Mouse (Mus musculus) neural tube, embryonic 12.5 days (tissue): ENCODE measurements at regions not wholly inside any gene's neighbourhood (a gene's known extent, or its start where the extent isn't known, plus 50 kb on each side); places are given as distances from the start of the nearest gene placed in this dataset. TPM values are rescaled to one million over a fixed set of nuclear protein-coding genes. Genes with fewer than 3 reads are reported as not detected.

Experiments
- microRNA counts: library from miRNA; unstranded; fragments of <30 nt; microRNA quantifications from one replicate; lab custom pipeline; 2017
- microRNA-seq: library from miRNA; unstranded; fragments of <30 nt; microRNA quantifications from one replicate; pipeline ENCODE4, GENCODE M21; 2017

MicroRNAs in the stretch of these regions (microRNA counts, 519-probe panel; counts per million panel counts)
- microRNA mmu-miR-1193 (lab: Ali Mortazavi, UCI) (3,652 counts per million, percentile 73 among the panel's probes with 10 or more counts), microRNA mmu-miR-1197 (lab: Ali Mortazavi, UCI) (342 counts per million, percentile 67 among the panel's probes with 10 or more counts), microRNA mmu-miR-134 (lab: Ali Mortazavi, UCI) (4,502 counts per million, percentile 80 among the panel's probes with 10 or more counts), microRNA mmu-miR-154 (lab: Ali Mortazavi, UCI) (4,654 counts per million, percentile 81 among the panel's probes with 10 or more counts), microRNA mmu-miR-299 (lab: Ali Mortazavi, UCI) (342 counts per million, percentile 67 among the panel's probes with 10 or more counts), microRNA mmu-miR-300 (lab: Ali Mortazavi, UCI) (5,554 counts per million, percentile 88 among the panel's probes with 10 or more counts), microRNA mmu-miR-3072 (lab: Ali Mortazavi, UCI) (342 counts per million, percentile 67 among the panel's probes with 10 or more counts), microRNA mmu-miR-323-3p (lab: Ali Mortazavi, UCI) (4,400 counts per million, percentile 79 among the panel's probes with 10 or more counts), microRNA mmu-miR-323-5p (lab: Ali Mortazavi, UCI) (342 counts per million, percentile 67 among the panel's probes with 10 or more counts), microRNA mmu-miR-329 (lab: Ali Mortazavi, UCI) (6,341 counts per million, percentile 92 among the panel's probes with 10 or more counts), microRNA mmu-miR-369-3p (lab: Ali Mortazavi, UCI) (6,303 counts per million, percentile 92 among the panel's probes with 10 or more counts), microRNA mmu-miR-369-5p (lab: Ali Mortazavi, UCI) (4,159 counts per million, percentile 77 among the panel's probes with 10 or more counts), microRNA mmu-miR-376a (lab: Ali Mortazavi, UCI) (5,009 counts per million, percentile 83 among the panel's probes with 10 or more counts), microRNA mmu-miR-376b (lab: Ali Mortazavi, UCI) (6,252 counts per million, percentile 91 among the panel's probes with 10 or more counts), microRNA mmu-miR-376c (lab: Ali Mortazavi, UCI) (5,808 counts per million, percentile 89 among the panel's probes with 10 or more counts), microRNA mmu-miR-377 (lab: Ali Mortazavi, UCI) (4,730 counts per million, percentile 82 among the panel's probes with 10 or more counts), microRNA mmu-miR-379 (lab: Ali Mortazavi, UCI) (342 counts per million, percentile 67 among the panel's probes with 10 or more counts), microRNA mmu-miR-380-3p (lab: Ali Mortazavi, UCI) (342 counts per million, percentile 67 among the panel's probes with 10 or more counts), microRNA mmu-miR-380-5p (lab: Ali Mortazavi, UCI) (342 counts per million, percentile 67 among the panel's probes with 10 or more counts), microRNA mmu-miR-381 (lab: Ali Mortazavi, UCI) (5,402 counts per million, percentile 87 among the panel's probes with 10 or more counts), microRNA mmu-miR-382 (lab: Ali Mortazavi, UCI) (6,531 counts per million, percentile 93 among the panel's probes with 10 or more counts), microRNA mmu-miR-409-3p (lab: Ali Mortazavi, UCI) (342 counts per million, percentile 67 among the panel's probes with 10 or more counts), microRNA mmu-miR-409-5p (lab: Ali Mortazavi, UCI) (342 counts per million, percentile 67 among the panel's probes with 10 or more counts), microRNA mmu-miR-410 (lab: Ali Mortazavi, UCI) (5,529 counts per million, percentile 87 among the panel's probes with 10 or more counts), microRNA mmu-miR-411 (lab: Ali Mortazavi, UCI) (2,993 counts per million, percentile 71 among the panel's probes with 10 or more counts), microRNA mmu-miR-412 (lab: Ali Mortazavi, UCI) (342 counts per million, percentile 67 among the panel's probes with 10 or more counts), microRNA mmu-miR-453 (lab: Ali Mortazavi, UCI) (342 counts per million, percentile 67 among the panel's probes with 10 or more counts), microRNA mmu-miR-485 (lab: Ali Mortazavi, UCI) (342 counts per million, percentile 67 among the panel's probes with 10 or more counts), microRNA mmu-miR-487b (lab: Ali Mortazavi, UCI) (5,352 counts per million, percentile 86 among the panel's probes with 10 or more counts), microRNA mmu-miR-494 (lab: Ali Mortazavi, UCI) (342 counts per million, percentile 67 among the panel's probes with 10 or more counts), microRNA mmu-miR-495 (lab: Ali Mortazavi, UCI) (5,783 counts per million, percentile 89 among the panel's probes with 10 or more counts), microRNA mmu-miR-496 (lab: Ali Mortazavi, UCI) (342 counts per million, percentile 67 among the panel's probes with 10 or more counts), microRNA mmu-miR-539 (lab: Ali Mortazavi, UCI) (2,942 counts per million, percentile 71 among the panel's probes with 10 or more counts), microRNA mmu-miR-541 (lab: Ali Mortazavi, UCI) (3,982 counts per million, percentile 76 among the panel's probes with 10 or more counts), microRNA mmu-miR-543 (lab: Ali Mortazavi, UCI) (6,176 counts per million, percentile 91 among the panel's probes with 10 or more counts), microRNA mmu-miR-544 (lab: Ali Mortazavi, UCI) (342 counts per million, percentile 67 among the panel's probes with 10 or more counts), microRNA mmu-miR-654-3p (lab: Ali Mortazavi, UCI) (342 counts per million, percentile 67 among the panel's probes with 10 or more counts), microRNA mmu-miR-654-5p (lab: Ali Mortazavi, UCI) (342 counts per million, percentile 67 among the panel's probes with 10 or more counts), microRNA mmu-miR-666-3p (lab: Ali Mortazavi, UCI) (342 counts per million, percentile 67 among the panel's probes with 10 or more counts), microRNA mmu-miR-666-5p (lab: Ali Mortazavi, UCI) (342 counts per million, percentile 67 among the panel's probes with 10 or more counts), microRNA mmu-miR-667 (lab: Ali Mortazavi, UCI) (4,477 counts per million, percentile 80 among the panel's probes with 10 or more counts), microRNA mmu-miR-668 (lab: Ali Mortazavi, UCI) (342 counts per million, percentile 67 among the panel's probes with 10 or more counts), microRNA mmu-miR-679 (lab: Ali Mortazavi, UCI) (342 counts per million, percentile 67 among the panel's probes with 10 or more counts), microRNA mmu-miR-758 (lab: Ali Mortazavi, UCI) (342 counts per million, percentile 67 among the panel's probes with 10 or more counts), microRNA mmu-miR-882 (lab: Ali Mortazavi, UCI) (342 counts per million, percentile 67 among the panel's probes with 10 or more counts)

Small RNA genes in the stretch of these regions (microRNA-seq; reads per million reads assigned to microRNA genes)
- gene Gm24321 (not detected), gene Gm25252 (not detected), gene Gm25750 (not detected), gene Gm27379 (0.87 reads per million), gene Gm44322 (not detected), gene Mir1193 (702 reads per million, percentile 74 among the genes with 10 or more reads in this experiment), gene Mir1197 (5.2 reads per million, percentile 16 among the genes with 10 or more reads in this experiment), gene Mir134 (785 reads per million, percentile 75 among the genes with 10 or more reads in this experiment), gene Mir154 (924 reads per million, percentile 77 among the genes with 10 or more reads in this experiment), gene Mir299a (not detected), gene Mir299b (not detected), gene Mir300 (613 reads per million, percentile 74 among the genes with 10 or more reads in this experiment), gene Mir3072 (48.9 reads per million, percentile 42 among the genes with 10 or more reads in this experiment), gene Mir323 (1,170 reads per million, percentile 80 among the genes with 10 or more reads in this experiment), gene Mir329 (72.8 reads per million, percentile 47 among the genes with 10 or more reads in this experiment), gene Mir369 (4,922 reads per million, percentile 91 among the genes with 10 or more reads in this experiment), gene Mir376a (not detected), gene Mir376b (315 reads per million, percentile 67 among the genes with 10 or more reads in this experiment), gene Mir376c (361 reads per million, percentile 68 among the genes with 10 or more reads in this experiment), gene Mir377 (96.3 reads per million, percentile 51 among the genes with 10 or more reads in this experiment), gene Mir379 (2,110 reads per million, percentile 85 among the genes with 10 or more reads in this experiment), gene Mir380 (not detected), gene Mir381 (2,249 reads per million, percentile 85 among the genes with 10 or more reads in this experiment), gene Mir382 (3,948 reads per million, percentile 88 among the genes with 10 or more reads in this experiment), gene Mir409 (not detected), gene Mir410 (217 reads per million, percentile 61 among the genes with 10 or more reads in this experiment), gene Mir411 (5,284 reads per million, percentile 92 among the genes with 10 or more reads in this experiment), gene Mir412 (85.6 reads per million, percentile 49 among the genes with 10 or more reads in this experiment), gene Mir453 (not detected), gene Mir485 (355 reads per million, percentile 68 among the genes with 10 or more reads in this experiment), gene Mir487b (8,545 reads per million, percentile 95 among the genes with 10 or more reads in this experiment), gene Mir494 (277 reads per million, percentile 65 among the genes with 10 or more reads in this experiment), gene Mir495 (93.5 reads per million, percentile 50 among the genes with 10 or more reads in this experiment), gene Mir496a (117 reads per million, percentile 55 among the genes with 10 or more reads in this experiment), gene Mir539 (not detected), gene Mir541 (1,906 reads per million, percentile 84 among the genes with 10 or more reads in this experiment), gene Mir543 (568 reads per million, percentile 73 among the genes with 10 or more reads in this experiment), gene Mir544 (5.9 reads per million, percentile 17 among the genes with 10 or more reads in this experiment), gene Mir654 (not detected), gene Mir666 (67.9 reads per million, percentile 46 among the genes with 10 or more reads in this experiment), gene Mir667 (152 reads per million, percentile 57 among the genes with 10 or more reads in this experiment), gene Mir668 (46.5 reads per million, percentile 41 among the genes with 10 or more reads in this experiment), gene Mir679 (92.6 reads per million, percentile 50 among the genes with 10 or more reads in this experiment), gene Mir758 (31.9 reads per million, percentile 37 among the genes with 10 or more reads in this experiment), gene Mir882 (not detected)
